8 mouse cellular contexts compared by ENCODE assay signal in the genomic region with DNA sequence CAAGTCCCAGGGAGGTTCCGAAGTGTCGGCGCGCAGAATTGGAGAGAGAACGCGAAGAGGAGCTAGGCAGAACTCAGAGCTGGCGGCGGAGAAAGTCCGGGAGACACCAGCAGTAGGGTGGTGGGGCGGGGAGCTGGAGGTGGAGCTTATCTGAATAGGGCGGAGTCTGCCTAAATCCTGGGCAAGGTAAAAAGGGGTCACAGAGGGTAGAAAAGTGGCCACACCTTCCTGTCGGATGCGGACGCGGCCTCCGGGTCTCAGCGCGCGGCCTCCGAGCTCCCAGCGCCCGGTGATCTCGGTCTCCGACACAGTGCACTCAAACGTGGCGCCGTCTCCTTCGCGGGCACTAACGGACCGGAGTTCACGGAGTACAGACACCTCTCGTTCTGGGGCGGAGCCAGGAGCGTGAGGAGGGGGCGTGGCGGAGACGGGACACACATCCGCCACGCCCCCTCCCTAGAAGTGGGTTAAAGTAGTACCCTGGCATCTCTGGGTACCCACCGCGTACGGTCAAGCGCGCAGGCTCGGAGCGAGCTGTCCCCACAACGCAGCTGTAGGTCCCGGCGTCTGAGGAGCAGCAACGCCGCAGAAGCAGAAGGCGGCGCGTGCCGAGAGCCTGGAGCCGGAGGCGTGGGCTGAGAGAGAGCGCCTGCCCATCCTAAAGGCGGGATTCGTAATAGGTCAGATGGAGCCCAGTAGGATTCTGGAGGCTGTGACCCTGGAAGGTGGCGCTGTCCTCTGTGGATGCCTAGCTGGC. TPM values are rescaled to one million over a fixed set of nuclear protein-coding genes. Genes with fewer than 3 reads are reported as not detected.
DNase-seq lines count a peak whose midpoint lies in the region; ATAC-seq and TF ChIP-seq lines count a peak whose summit lies in the region.

No protein-coding gene starts in this region.

- no peak overlapping the region; the same call in 1 of the 2 replicates for H3K4me3 ChIP-seq in heart, adult 2 months
- H3K4me3 ChIP-seq in liver, embryonic 14.5 days (ENCODE audit: insufficient read depth in 1 of 2, low read depth in 2 of 2, low read length in 2 of 2): peak overlapping the region; percentile 29 to 45

- peak; percentile 53 to 56 for DNase-seq in heart, adult 2 months
- DNase-seq in heart, adult 8-10 months (ENCODE audit: low spot score): no peak
- DNase-seq in cerebellum, postnatal 14 days: peak; percentile 83 to 85
- DNase-seq in kidney, adult 9 months: peak; percentile 88
- no peak for DNase-seq in liver, embryonic 14.5 days (ENCODE audit: low read depth in 3 of 3, low spot score in 3 of 3)
- DNase-seq in neural tube, embryonic 10.5 days (ENCODE audit: extremely low spot score, low spot score): peak; percentile 87
- peak; percentile 72 for DNase-seq in testis, postnatal 14 days (ENCODE audit: low spot score)

- 31% methylated on average over 62 of the region's 62 CpGs for WGBS in heart, adult 2 months
- 1% methylated on average over 62 of the region's 62 CpGs for WGBS in liver, embryonic 14.5 days (ENCODE audit: insufficient replicate concordance)

- H3K4me2 ChIP-seq in liver, embryonic 14.5 days (ENCODE audit: low read depth): peak overlapping the region; percentile 52

- peak; percentile 40 for ATAC-seq in granulocyte monocyte progenitor cell, adult 5-6 weeks (replicated peaks; ENCODE audit: poor library complexity, severe bottlenecking)
- ATAC-seq in liver, embryonic 14.5 days (ENCODE audit: insufficient read depth): peak; percentile 61

- no peak for TF ChIP-seq POLR2A in heart, adult 2 months (IDR thresholded peaks at IDR 0.05; ENCODE audit: insufficient read depth, low read depth, low read length)

- H3K27ac ChIP-seq in heart, adult 2 months: no peak overlapping the region
- no peak overlapping the region for H3K27ac ChIP-seq in liver, embryonic 14.5 days

- no peak for TF ChIP-seq EP300 in heart, adult 2 months (IDR thresholded peaks at IDR 0.05; ENCODE audit: insufficient read depth, low read depth, low read length)
- no peak for TF ChIP-seq EP300 in liver, embryonic 14.5 days (IDR thresholded peaks at IDR 0.05; ENCODE audit: low read depth)

- no peaks in the 10 kb centered on the region for H3K9me3 ChIP-seq in liver, embryonic 14.5 days (ENCODE audit: control insufficient read depth, low read length)

- H3K4me1 ChIP-seq in heart, adult 2 months (ENCODE audit: control insufficient read depth, insufficient read depth, low read length): no peaks in the 10 kb centered on the region
- no peaks in the 10 kb centered on the region for H3K4me1 ChIP-seq in liver, embryonic 14.5 days (replicated peaks; ENCODE audit: control insufficient read depth in 2 of 2, insufficient read depth in 2 of 2, low read length in 1 of 2)

- no peaks in the 10 kb centered on the region for H3K79me2 ChIP-seq in heart, adult 2 months (replicated peaks; ENCODE audit: control insufficient read depth, insufficient read depth, low read length)

- no peak overlapping the region for H3K9ac ChIP-seq in heart, adult 2 months (ENCODE audit: low read depth, low read length)
- H3K9ac ChIP-seq in liver, embryonic 14.5 days (replicated peaks): no peak overlapping the region

- no peak for TF ChIP-seq CTCF in heart, adult 2 months (IDR thresholded peaks at IDR 0.05)
- TF ChIP-seq CTCF in liver, embryonic 14.5 days (IDR thresholded peaks at IDR 0.05; ENCODE audit: low read depth): 0 out of 2 replicates have a peak, but pooled peaks have one; percentile 9

- peaks cover 4% of the 10 kb centered on the region for H3K27me3 ChIP-seq in heart, adult 2 months (ENCODE audit: control insufficient read depth, insufficient read depth, low read length)
- peaks cover 50% of the 10 kb centered on the region for H3K27me3 ChIP-seq in liver, embryonic 14.5 days (ENCODE audit: control insufficient read depth, insufficient read depth, low read length)

- intact Hi-C loops in heart, adult 2 months (cut with DNase I): no loop called here

- H3K36me3 ChIP-seq in heart, adult 2 months (ENCODE audit: control insufficient read depth, insufficient read depth, low read length): no peaks in the 10 kb centered on the region
- no peaks in the 10 kb centered on the region for H3K36me3 ChIP-seq in liver, embryonic 14.5 days (replicated peaks; ENCODE audit: control insufficient read depth, insufficient read depth, low read depth)

RNA-seq across cellular contexts. Expression of gene Tmem198, which starts 8.3 kb away (rescaled TPM):
- total RNA-seq in heart, adult 2 months (2021): under 1 TPM; 0.21 to 0.66 TPM
- polyA plus RNA-seq in heart, adult 2 months (2012; rRNA removed): 0.39 and 0.73 TPM in 2 replicates
- total RNA-seq in heart, adult 8-10 months (2022): under 1 TPM; 0.31 to 0.75 (median 0.42) TPM
- not detected in 2 replicates for total RNA-seq in granulocyte monocyte progenitor cell, adult 5-6 weeks (2014; fragmentation: Nextera tagmentation)
- total RNA-seq in granulocyte monocyte progenitor cell, adult 5-6 weeks (2017): not detected in 2 replicates
- 0.13 and 0.18 TPM in 2 replicates for polyA plus RNA-seq in liver, embryonic 14.5 days (2012; rRNA removed)
- polyA plus RNA-seq in liver, embryonic 14.5 days (2014; fragmentation: Nextera tagmentation; extraction: Ambion mirVana): 0.09 TPM in 1 of 2 replicates, not detected in the other

RNA-seq across cellular contexts. Expression of gene Chpf, which starts 8.5 kb away (rescaled TPM):
- 10 to 100 TPM; 23.2 to 25.0 TPM for total RNA-seq in heart, adult 2 months (2021)
- 26.9 and 37.8 TPM in 2 replicates for polyA plus RNA-seq in heart, adult 2 months (2012; rRNA removed)
- 10 to 100 TPM; 22.4 to 23.9 (median 23.6) TPM for total RNA-seq in heart, adult 8-10 months (2022)
- 2.5 TPM in 1 of 2 replicates, not detected in the other for total RNA-seq in granulocyte monocyte progenitor cell, adult 5-6 weeks (2014; fragmentation: Nextera tagmentation)
- total RNA-seq in granulocyte monocyte progenitor cell, adult 5-6 weeks (2017): 0.62 and 1.0 TPM in 2 replicates
- 5.0 and 5.2 TPM in 2 replicates for polyA plus RNA-seq in liver, embryonic 14.5 days (2012; rRNA removed)
- polyA plus RNA-seq in liver, embryonic 14.5 days (2014; fragmentation: Nextera tagmentation; extraction: Ambion mirVana): 2.8 and 3.6 TPM in 2 replicates

RNA-seq across cellular contexts. Expression of gene Obsl1, which starts 18.7 kb away (rescaled TPM):
- total RNA-seq in heart, adult 2 months (2021): 100 to 1,000 TPM; 117 to 131 TPM
- 87.8 and 119 TPM in 2 replicates for polyA plus RNA-seq in heart, adult 2 months (2012; rRNA removed)
- total RNA-seq in heart, adult 8-10 months (2022): 100 to 1,000 TPM; 108 to 133 (median 122) TPM
- total RNA-seq in granulocyte monocyte progenitor cell, adult 5-6 weeks (2014; fragmentation: Nextera tagmentation): not detected in 2 replicates
- not detected in 2 replicates for total RNA-seq in granulocyte monocyte progenitor cell, adult 5-6 weeks (2017)
- 7.7 and 9.7 TPM in 2 replicates for polyA plus RNA-seq in liver, embryonic 14.5 days (2012; rRNA removed)
- polyA plus RNA-seq in liver, embryonic 14.5 days (2014; fragmentation: Nextera tagmentation; extraction: Ambion mirVana): 5.3 and 6.8 TPM in 2 replicates

RNA-seq across cellular contexts. Expression of gene Inha, which starts 19.3 kb away (rescaled TPM):
- 1 to 10 TPM; 4.1 to 4.3 TPM for total RNA-seq in heart, adult 2 months (2021)
- polyA plus RNA-seq in heart, adult 2 months (2012; rRNA removed): 17.0 and 20.4 TPM in 2 replicates
- total RNA-seq in heart, adult 8-10 months (2022): 1 to 10 TPM; 2.8 to 4.6 (median 3.9) TPM
- total RNA-seq in granulocyte monocyte progenitor cell, adult 5-6 weeks (2014; fragmentation: Nextera tagmentation): not detected in 2 replicates
- total RNA-seq in granulocyte monocyte progenitor cell, adult 5-6 weeks (2017): not detected in 2 replicates
- 1.3 and 1.8 TPM in 2 replicates for polyA plus RNA-seq in liver, embryonic 14.5 days (2012; rRNA removed)
- polyA plus RNA-seq in liver, embryonic 14.5 days (2014; fragmentation: Nextera tagmentation; extraction: Ambion mirVana): 0.17 and 0.28 TPM in 2 replicates

RNA-seq across cellular contexts. Expression of gene Stk11ip, which starts 33.7 kb away (rescaled TPM):
- total RNA-seq in heart, adult 2 months (2021): 1 to 10 TPM; 7.3 to 7.7 TPM
- polyA plus RNA-seq in heart, adult 2 months (2012; rRNA removed): 12.9 and 19.8 TPM in 2 replicates
- 10 to 100 TPM in 3 of 4 experiments, 1 to 10 TPM in 1; 8.3 to 10.4 (median 10.3) TPM for total RNA-seq in heart, adult 8-10 months (2022)
- 15.4 and 17.3 TPM in 2 replicates for total RNA-seq in granulocyte monocyte progenitor cell, adult 5-6 weeks (2014; fragmentation: Nextera tagmentation)
- total RNA-seq in granulocyte monocyte progenitor cell, adult 5-6 weeks (2017): 7.9 and 23.2 TPM in 2 replicates
- polyA plus RNA-seq in liver, embryonic 14.5 days (2012; rRNA removed): 5.8 and 5.9 TPM in 2 replicates
- polyA plus RNA-seq in liver, embryonic 14.5 days (2014; fragmentation: Nextera tagmentation; extraction: Ambion mirVana): 3.4 and 4.2 TPM in 2 replicates

Comparison
In these comparisons a context has a peak if more than half of its experiments do, and no peak if none do; other contexts are left out.
1. DNase-seq: peak in heart, adult 2 months (2 of 2), cerebellum, postnatal 14 days (2 of 2), kidney, adult 9 months (single experiment), neural tube, embryonic 10.5 days (single experiment) and testis, postnatal 14 days (single experiment); none in heart, adult 8-10 months (single experiment) and liver, embryonic 14.5 days (0 of 3).
2. RNA of gene Chpf, which starts 8.5 kb away (total RNA-seq): 23.2 to 25.0 TPM in heart, adult 2 months and 22.4 to 23.9 TPM in heart, adult 8-10 months; 0.62 to 2.5 TPM in granulocyte monocyte progenitor cell, adult 5-6 weeks; every median in the first group is over 4 times any median in the second.
3. RNA of gene Obsl1, which starts 18.7 kb away (total RNA-seq): 117 to 131 TPM in heart, adult 2 months and 108 to 133 TPM in heart, adult 8-10 months; not detected in granulocyte monocyte progenitor cell, adult 5-6 weeks; every median in the first group is over 100 times any median in the second.